Mouse (Mus musculus) hindbrain, embryonic 16.5 days (tissue): ENCODE data around the gene Gm10563. TPM values are rescaled to one million over a fixed set of nuclear protein-coding genes. Genes with fewer than 3 reads are reported as not detected.

Experiments used
- ATAC-seq: fragments of 200-750 bp; cut with Nextera tagmentation; 2 replicates; pipeline ENCODE4 v1.8.0; 2017; ENCODE audit warnings: moderate TSS enrichment, moderate library complexity
- H3K27ac ChIP-seq: fragments of 300-500 bp; sonication (generic); 2 replicates; pipeline ENCODE4 v1.5.1; 2014; ENCODE audit warnings: low read depth, mild to moderate bottlenecking, control low read depth, low read length, moderate library complexity
- H3K27me3 ChIP-seq: fragments of 300-500 bp; sonication (generic); replicated peaks from 2 replicates; pipeline ENCODE4 v1.6.1; 2014; ENCODE audit warnings: low read length; ENCODE audit not compliant: control insufficient read depth, insufficient read depth
- H3K36me3 ChIP-seq: fragments of 300-500 bp; sonication (generic); 2 replicates; pipeline ENCODE4 v1.6.1; 2014; ENCODE audit warnings: mild to moderate bottlenecking, low read length, moderate library complexity, mixed read lengths; ENCODE audit not compliant: control insufficient read depth, insufficient read depth
- H3K4me1 ChIP-seq: fragments of 300-500 bp; sonication (generic); 2 replicates; pipeline ENCODE4 v1.6.1; 2014; ENCODE audit warnings: low read depth, low read length; ENCODE audit not compliant: control insufficient read depth, insufficient read depth
- H3K4me2 ChIP-seq: fragments of 300-500 bp; sonication (generic); 2 replicates; pipeline ENCODE4 v1.6.1; 2014; ENCODE audit warnings: mild to moderate bottlenecking, low read length, control low read depth, moderate library complexity
- H3K4me3 ChIP-seq: fragments of 300-500 bp; sonication (generic); 2 replicates; pipeline ENCODE4 v1.5.1; 2014; ENCODE audit warnings: mild to moderate bottlenecking, low read length, control low read depth, moderate library complexity
- H3K9ac ChIP-seq: fragments of 300-500 bp; sonication (generic); 2 replicates; pipeline ENCODE4 v1.6.1; 2014; ENCODE audit warnings: low read depth, mild to moderate bottlenecking, control low read depth, low read length, moderate library complexity
- H3K9me3 ChIP-seq: fragments of 300-500 bp; sonication (generic); 2 replicates; pipeline ENCODE4 v1.6.1; 2014; ENCODE audit warnings: mild to moderate bottlenecking, low read length, moderate library complexity; ENCODE audit not compliant: control insufficient read depth
- WGBS: fragments of 180-500 bp; shearing (Covaris S2); extraction: QIAGEN DNeasy Blood & Tissue Kit; methylation state at CpG from one replicate; pipeline ENCODE4 v1.1.7; 2014; 5-methylcytosine and 5-hydroxymethylcytosine counted together
- polyA plus RNA-seq: library from polyadenylated mRNA; unstranded; fragments of >200 nt; fragmentation: Nextera tagmentation; extraction: Ambion mirVana; gene quantifications from 2 replicates; pipeline ENCODE4 v1.2.1, GENCODE M21; 2015

The Gm10563 gene
- polyA plus RNA-seq, 1 experiment from 2014 or later = not detected

DNA sequence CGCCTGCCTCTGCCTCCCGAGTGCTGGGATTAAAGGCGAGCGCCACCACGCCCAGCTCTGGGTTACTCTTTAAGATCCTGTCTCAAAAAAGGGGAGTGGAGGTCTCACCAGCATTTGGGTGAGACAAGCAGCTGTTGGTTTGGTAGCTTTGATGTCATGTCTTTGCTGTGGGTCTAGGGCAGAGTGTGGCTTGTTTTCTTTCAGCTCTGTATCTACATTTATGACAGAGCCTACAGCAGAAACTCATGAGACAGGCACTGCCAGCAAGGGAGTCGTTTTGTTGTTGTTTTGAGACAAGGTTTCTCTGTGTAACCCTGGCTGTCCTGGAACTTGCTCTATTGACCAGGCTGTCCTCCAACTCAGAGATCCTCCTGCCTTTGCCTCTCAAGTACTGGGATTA is 41.4 kb downstream of the Gm10563 start:
- no peaks in the 10 kb centered on the region for H3K27me3 ChIP-seq
- H3K9ac ChIP-seq = no peak overlapping the region
- peaks cover 11% of the 10 kb centered on the region for H3K4me1 ChIP-seq
- no peaks in the 10 kb centered on the region for H3K36me3 ChIP-seq
- H3K27ac ChIP-seq = no peak overlapping the region
- no peak for ATAC-seq
- no peak overlapping the region for H3K4me2 ChIP-seq
- no peaks in the 10 kb centered on the region for H3K9me3 ChIP-seq
- H3K4me3 ChIP-seq = no peak overlapping the region
- WGBS = 98% methylated on average over 6 of the region's 6 CpGs

DNA sequence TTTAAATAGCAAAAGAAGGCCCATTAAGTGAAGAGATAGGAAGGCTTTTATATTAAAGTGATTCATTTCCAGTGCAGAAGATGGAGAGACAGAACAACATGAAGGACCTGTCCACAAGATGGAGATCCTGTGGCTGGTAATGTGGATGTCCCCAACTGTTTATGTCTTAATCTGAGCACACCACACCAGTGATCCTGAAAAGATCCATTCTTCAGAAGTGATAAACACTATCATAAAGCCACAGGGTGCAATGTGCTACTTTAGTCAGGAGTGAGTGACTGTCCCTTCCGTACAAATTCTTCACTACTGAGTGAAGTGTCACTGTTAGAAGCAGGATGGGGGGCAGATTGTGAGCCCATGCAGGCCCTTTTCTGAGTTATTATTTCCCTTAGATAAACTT is 42.5 kb downstream of the Gm10563 start:
- Histone ChIP-seq H3K36me3 (no peaks in the 10 kb centered on the region), H3K27ac (no peak overlapping the region), H3K4me1 (peaks cover 11% of the 10 kb centered on the region), H3K9ac (no peak overlapping the region), H3K4me3 (peak overlapping the region; percentile 91), H3K4me2 (peak overlapping the region; percentile 59), H3K9me3 (no peaks in the 10 kb centered on the region), H3K27me3 (no peaks in the 10 kb centered on the region)
- no peak for ATAC-seq
- 91% methylated on average over 1 of the region's 1 CpGs for WGBS

DNA sequence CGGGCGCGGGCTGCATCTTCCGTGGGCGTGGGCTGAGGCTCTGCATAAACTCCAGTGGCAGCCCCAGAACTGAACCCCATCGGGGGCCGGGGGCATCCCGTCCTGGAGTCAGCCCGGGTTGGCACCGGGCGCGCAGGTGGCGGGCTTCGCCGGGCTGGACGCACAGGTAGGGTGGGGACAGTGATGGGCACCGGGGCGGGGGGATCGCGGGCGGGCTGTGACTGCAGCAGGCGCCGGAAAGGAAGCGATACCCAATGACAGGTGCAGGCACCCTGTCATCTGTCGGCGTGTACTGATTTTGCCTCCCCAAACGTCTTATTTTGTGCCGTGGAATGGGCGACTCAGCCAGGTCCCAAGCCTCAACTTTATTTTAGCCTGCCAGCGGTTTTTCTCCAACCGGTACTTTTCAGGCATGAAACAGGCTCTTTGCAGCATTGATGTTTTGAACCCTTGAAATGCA is 43.2 kb downstream of the Gm10563 start:
- H3K36me3 ChIP-seq = no peaks in the 10 kb centered on the region
- no peaks in the 10 kb centered on the region for H3K27me3 ChIP-seq
- peak overlapping the region; percentile 94 for H3K9ac ChIP-seq
- 1% methylated on average over 30 of the region's 31 CpGs for WGBS
- no peaks in the 10 kb centered on the region for H3K9me3 ChIP-seq
- H3K27ac ChIP-seq = peak overlapping the region; percentile 100
- H3K4me3 ChIP-seq = peak overlapping the region; percentile 91
- ATAC-seq = no peak
- peak overlapping the region; percentile 59 for H3K4me2 ChIP-seq
- H3K4me1 ChIP-seq = peaks cover 11% of the 10 kb centered on the region

DNA sequence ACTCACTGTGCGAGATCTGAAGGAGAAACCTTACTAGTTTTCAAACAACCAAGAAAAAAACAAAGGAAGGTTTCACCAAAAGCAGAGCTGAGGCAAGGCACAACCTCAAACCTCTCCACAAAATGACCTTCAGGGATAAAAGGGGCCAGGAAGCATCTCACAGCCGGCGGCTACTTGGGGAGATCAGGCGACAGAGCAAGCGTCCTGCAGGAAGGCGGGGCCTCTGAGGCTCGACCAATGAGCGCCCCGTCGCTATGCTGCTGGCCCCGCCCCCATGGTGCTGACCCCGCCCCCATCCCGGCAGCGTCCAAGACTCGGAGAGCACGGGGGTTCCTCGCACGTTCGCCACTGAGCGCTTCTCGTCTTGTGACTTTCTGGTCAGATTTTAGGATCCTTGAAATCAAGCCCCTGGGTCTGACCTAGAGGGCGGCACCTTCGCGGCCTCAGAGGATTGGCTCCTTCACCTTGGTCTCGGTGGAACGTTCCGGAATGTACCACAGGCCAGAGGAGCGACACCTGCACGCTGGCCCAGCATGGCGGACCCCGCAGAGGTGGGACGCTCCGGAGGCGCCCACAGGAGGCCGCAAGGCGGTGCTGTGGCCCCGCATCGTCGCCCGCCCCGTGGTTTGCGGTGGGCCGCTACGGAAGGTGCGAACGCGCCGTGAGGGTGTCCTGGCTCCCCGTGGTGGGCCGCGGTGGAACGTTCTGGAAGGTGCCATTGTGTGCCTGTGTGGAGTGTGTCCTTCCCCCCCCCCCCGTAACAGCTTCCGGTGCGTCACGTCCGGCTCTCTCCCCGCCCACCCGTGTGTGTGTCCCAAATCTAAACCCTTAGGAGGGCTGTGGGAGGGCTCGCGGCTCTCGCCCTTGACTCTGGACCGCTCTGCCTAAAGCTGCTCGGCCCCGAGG is 43.9 kb downstream of the Gm10563 start, which contains the start of gene Slc35e2:
TSS of gene Slc35e2 (plus strand) at position 326 of the 906 bp plus-strand sequence.
- WGBS = under 1% methylated on average over 60 of the region's 65 CpGs
- Histone ChIP-seq H3K36me3 (no peaks in the 10 kb centered on the region), H3K27me3 (no peaks in the 10 kb centered on the region), H3K4me3 (peak within 1 kb of the TSS; percentile 91), H3K9ac (peak within 1 kb of the TSS; percentile 94), H3K27ac (peak within 1 kb of the TSS; percentile 100), H3K4me1 (peaks cover 11% of the 10 kb centered on the region), H3K9me3 (no peaks in the 10 kb centered on the region), H3K4me2 (peak within 1 kb of the TSS; percentile 59)
- peak; percentile 97 for ATAC-seq

DNA sequence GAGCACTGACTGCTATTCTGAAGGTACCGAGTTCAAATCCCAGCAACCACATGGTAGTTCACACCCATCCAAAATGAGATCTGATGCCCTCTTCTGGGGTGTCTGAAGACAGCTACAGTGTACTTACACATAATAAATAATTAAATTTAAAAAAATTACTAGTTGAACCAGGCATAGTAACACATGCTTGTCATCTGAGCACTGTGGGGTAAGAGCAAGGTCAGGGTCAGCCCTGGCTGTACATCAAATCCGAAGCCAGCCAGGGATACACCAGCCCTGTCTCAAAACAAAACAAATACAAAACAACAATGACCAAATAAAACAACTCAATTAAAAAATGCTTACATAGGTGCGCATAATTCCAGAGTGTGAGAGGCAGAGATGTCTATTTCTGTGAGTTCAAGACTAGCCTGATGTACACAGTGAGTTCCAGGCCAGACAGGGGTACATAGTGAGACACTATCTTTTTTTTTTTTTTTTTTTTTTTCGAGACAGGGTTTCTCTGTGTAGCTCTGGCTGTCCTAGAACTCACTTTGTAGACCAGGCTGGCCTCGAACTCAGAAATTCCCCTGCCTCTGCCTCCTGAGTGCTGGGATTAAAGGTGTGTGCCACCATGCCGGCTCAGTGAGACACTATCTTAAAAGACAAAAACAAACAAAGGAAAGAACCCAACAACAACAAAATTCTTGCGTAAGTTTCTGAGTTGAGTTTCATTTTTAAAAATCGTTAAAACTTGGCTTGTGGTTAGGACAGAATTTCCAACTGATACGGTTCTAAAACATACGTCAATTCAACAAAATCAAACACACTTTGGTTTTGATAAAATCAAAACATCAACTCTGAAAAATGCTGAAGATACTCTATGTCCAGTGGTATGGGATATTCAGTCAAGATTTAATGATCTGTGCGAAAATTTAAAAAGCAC is 45.0 kb downstream of the Gm10563 start:
- Histone ChIP-seq H3K36me3 (no peaks in the 10 kb centered on the region), H3K27me3 (no peaks in the 10 kb centered on the region), H3K4me3 (peak overlapping the region; percentile 91), H3K9ac (peak overlapping the region; percentile 94; the same call in 1 of the 2 replicates), H3K4me1 (peaks cover 11% of the 10 kb centered on the region), H3K4me2 (peak overlapping the region; percentile 59), H3K9me3 (no peaks in the 10 kb centered on the region), H3K27ac (peak overlapping the region; percentile 100)
- no peak for ATAC-seq
- WGBS = 88% methylated on average over 10 of the region's 11 CpGs

DNA sequence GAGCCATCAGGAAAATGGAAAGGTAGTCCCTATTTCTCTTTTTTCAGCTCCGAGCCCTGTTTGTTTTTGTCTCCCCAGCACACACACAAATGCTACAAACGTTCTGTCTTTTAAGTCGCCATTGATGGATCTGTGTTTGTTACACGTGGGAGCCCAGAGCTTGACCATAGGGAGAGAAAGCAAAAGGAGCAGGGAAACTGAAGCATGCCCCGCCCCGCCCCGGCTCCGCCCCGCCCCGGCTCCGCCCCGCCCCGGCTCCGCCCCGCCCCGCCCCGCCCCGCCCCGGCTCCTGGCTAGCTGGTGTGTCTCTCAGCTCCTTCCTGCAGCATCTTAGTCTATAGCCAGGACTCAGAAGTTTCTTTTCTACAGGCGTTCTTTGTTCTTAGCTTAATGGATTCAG is 46.7 kb downstream of the Gm10563 start:
- H3K4me2 ChIP-seq = no peak overlapping the region
- H3K27me3 ChIP-seq = no peaks in the 10 kb centered on the region
- H3K4me1 ChIP-seq = peaks cover 11% of the 10 kb centered on the region
- H3K36me3 ChIP-seq = no peaks in the 10 kb centered on the region
- H3K27ac ChIP-seq = no peak overlapping the region
- no peak overlapping the region for H3K4me3 ChIP-seq
- 21% methylated on average over 19 of the region's 20 CpGs for WGBS
- no peak for ATAC-seq
- H3K9me3 ChIP-seq = no peaks in the 10 kb centered on the region
- no peak overlapping the region for H3K9ac ChIP-seq

DNA sequence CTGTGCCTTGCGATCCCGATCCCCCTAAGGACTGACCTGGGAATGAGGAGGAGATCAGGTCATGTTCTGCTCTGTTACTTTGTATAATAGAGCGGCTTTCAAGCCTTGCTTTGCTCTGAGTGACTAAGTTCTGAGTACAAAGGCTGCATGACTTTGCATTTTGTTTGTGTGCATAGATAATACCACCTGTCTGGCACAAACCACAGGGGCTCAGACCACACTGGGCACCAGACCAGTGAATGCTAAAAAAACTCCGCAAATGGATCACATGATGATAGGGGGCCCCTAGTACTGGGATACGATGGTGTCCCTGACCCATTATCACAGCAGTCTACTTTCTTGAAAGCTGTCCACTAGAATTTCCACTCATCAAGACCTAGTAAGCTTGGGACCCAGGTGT is 48.6 kb downstream of the Gm10563 start:
- 75% methylated on average over 5 of the region's 5 CpGs for WGBS
- Histone ChIP-seq H3K36me3 (no peaks in the 10 kb centered on the region), H3K4me2 (no peak overlapping the region), H3K9ac (no peak overlapping the region), H3K4me3 (no peak overlapping the region), H3K27ac (no peak overlapping the region), H3K4me1 (no peaks in the 10 kb centered on the region), H3K27me3 (no peaks in the 10 kb centered on the region), H3K9me3 (no peaks in the 10 kb centered on the region)
- ATAC-seq = no peak

DNA sequence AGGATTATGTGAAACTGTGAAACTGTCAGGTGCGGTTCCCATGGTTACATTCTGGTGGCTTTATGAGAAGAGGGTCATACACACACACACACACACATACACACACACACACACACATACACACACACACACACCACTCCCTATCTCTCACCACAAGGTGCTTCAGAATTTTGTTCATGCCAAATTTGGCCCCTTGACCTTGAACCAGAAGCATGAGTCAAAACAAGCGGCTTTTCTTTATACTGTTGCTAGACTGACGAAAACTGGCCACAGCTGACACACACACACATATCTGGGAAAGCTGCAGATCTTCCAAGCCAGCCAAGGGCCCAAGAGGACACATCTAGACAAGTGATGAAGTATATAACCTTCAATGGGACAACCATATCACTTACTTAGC is 49.4 kb downstream of the Gm10563 start:
- no peak overlapping the region for H3K27ac ChIP-seq
- H3K36me3 ChIP-seq = no peaks in the 10 kb centered on the region
- no peaks in the 10 kb centered on the region for H3K4me1 ChIP-seq
- no peak overlapping the region for H3K9ac ChIP-seq
- ATAC-seq = no peak
- no peak overlapping the region for H3K4me2 ChIP-seq
- no peak overlapping the region for H3K4me3 ChIP-seq
- no peaks in the 10 kb centered on the region for H3K27me3 ChIP-seq
- no peaks in the 10 kb centered on the region for H3K9me3 ChIP-seq
- 90% methylated on average over 3 of the region's 3 CpGs for WGBS

DNA sequence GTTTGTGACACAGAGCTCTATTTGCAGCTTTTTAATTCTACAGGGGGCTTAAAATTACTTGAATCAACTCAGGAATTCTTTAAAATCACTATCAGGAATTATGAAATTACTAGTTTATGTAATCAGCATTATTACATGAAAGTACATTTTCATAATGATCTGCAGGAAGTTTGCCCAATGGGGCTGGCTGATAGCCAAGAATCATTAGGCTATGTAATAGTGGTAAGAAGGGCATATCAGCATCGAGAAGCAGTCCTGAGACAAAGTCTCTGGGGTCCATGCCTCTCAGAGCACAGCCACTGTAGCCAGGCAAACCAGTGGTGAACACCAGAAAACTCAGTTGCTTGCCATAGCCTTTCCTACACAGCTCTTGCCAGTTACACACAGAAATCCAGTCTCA is 51.4 kb downstream of the Gm10563 start:
- H3K9ac ChIP-seq = no peak overlapping the region
- H3K27me3 ChIP-seq = no peaks in the 10 kb centered on the region
- no peaks in the 10 kb centered on the region for H3K9me3 ChIP-seq
- no peak overlapping the region for H3K27ac ChIP-seq
- H3K4me1 ChIP-seq = no peaks in the 10 kb centered on the region
- WGBS = 38% methylated on average over 1 of the region's 1 CpGs
- no peak overlapping the region for H3K4me3 ChIP-seq
- peaks cover 12% of the 10 kb centered on the region for H3K36me3 ChIP-seq
- no peak for ATAC-seq
- H3K4me2 ChIP-seq = no peak overlapping the region
